Mouse (Mus musculus): Measurements from ENCODE around the gene Kif24. TPM values are rescaled to one million over a fixed set of nuclear protein-coding genes. Genes with fewer than 3 reads are reported as not detected.
"Not testable (repeated sequence)": the region's sequence is repeated elsewhere in the genome, so short reads cannot be mapped to it uniquely, and the experiment has no call there.

Gene Kif24
- polyA plus RNA-seq, 1 experiment from 2014 or later, result 3.0 TPM

- H3K4me1 ChIP-seq, result peaks cover 4% of the 10 kb centered on the region; the same call in 1 of the 2 replicates
- no peak overlapping the region for H3K27ac ChIP-seq
- ATAC-seq (replicated peaks), result no peak
- H3K4me3 ChIP-seq, result no peak overlapping the region
- H3K4me2 ChIP-seq, result no peak overlapping the region
- no peaks in the 10 kb centered on the region for H3K9me3 ChIP-seq
- H3K9ac ChIP-seq, result no peak overlapping the region
- 81% methylated on average over 8 of the region's 8 CpGs for WGBS
- no peaks in the 10 kb centered on the region; the same call in 1 of the 2 replicates for H3K36me3 ChIP-seq (replicated peaks)
- no peaks in the 10 kb centered on the region for H3K27me3 ChIP-seq (replicated peaks)
Observed at GRCm38 (mm10) chr4:41480254-41480653, 15.6 kb upstream of the Kif24 start.

- Histone ChIP-seq H3K36me3 (replicated peaks) (no peaks in the 10 kb centered on the region; the same call in 1 of the 2 replicates), H3K4me2 (no peak overlapping the region), H3K9ac (no peak overlapping the region), H3K27me3 (replicated peaks) (no peaks in the 10 kb centered on the region), H3K9me3 (no peaks in the 10 kb centered on the region), H3K27ac (no peak overlapping the region), H3K4me3 (no peak overlapping the region), H3K4me1 (peaks cover 4% of the 10 kb centered on the region; the same call in 1 of the 2 replicates)
- 85% methylated on average over 1 of the region's 1 CpGs for WGBS
- no peak for ATAC-seq (replicated peaks)
Observed at GRCm38 (mm10) chr4:41479456-41479804, 14.7 kb upstream of the Kif24 start.

GRCm38 (mm10) chr4:41478751-41479455 is 14.2 kb upstream of the Kif24 start:
- Histone ChIP-seq H3K27ac (no peak overlapping the region), H3K4me1 (peaks cover 4% of the 10 kb centered on the region; the same call in 1 of the 2 replicates), H3K9me3 (no peaks in the 10 kb centered on the region), H3K36me3 (replicated peaks) (no peaks in the 10 kb centered on the region; the same call in 1 of the 2 replicates), H3K4me3 (no peak overlapping the region), H3K9ac (no peak overlapping the region), H3K4me2 (no peak overlapping the region), H3K27me3 (replicated peaks) (no peaks in the 10 kb centered on the region)
- 69% methylated on average over 4 of the region's 4 CpGs for WGBS
- ATAC-seq (replicated peaks), result no peak

GRCm38 (mm10) chr4:41477648-41478160 is 13.0 kb upstream of the Kif24 start:
- Histone ChIP-seq H3K4me3 (no peak overlapping the region), H3K4me2 (no peak overlapping the region), H3K9me3 (no peaks in the 10 kb centered on the region), H3K27me3 (replicated peaks) (no peaks in the 10 kb centered on the region), H3K36me3 (replicated peaks) (no peaks in the 10 kb centered on the region; the same call in 1 of the 2 replicates), H3K27ac (no peak overlapping the region), H3K4me1 (peaks cover 4% of the 10 kb centered on the region; the same call in 1 of the 2 replicates), H3K9ac (no peak overlapping the region)
- 91% methylated on average over 9 of the region's 9 CpGs for WGBS
- ATAC-seq (replicated peaks), result no peak

- Histone ChIP-seq H3K36me3 (replicated peaks) (no peaks in the 10 kb centered on the region), H3K9ac (no peak overlapping the region), H3K4me1 (peaks cover 22% of the 10 kb centered on the region; the same call in 1 of the 2 replicates), H3K27ac (no peak overlapping the region), H3K27me3 (replicated peaks) (no peaks in the 10 kb centered on the region), H3K9me3 (no peaks in the 10 kb centered on the region), H3K4me2 (no peak overlapping the region), H3K4me3 (no peak overlapping the region)
- ATAC-seq (replicated peaks), result no peak
- 77% methylated on average over 1 of the region's 1 CpGs for WGBS
Observed at GRCm38 (mm10) chr4:41471384-41471689, 6.7 kb upstream of the Kif24 start.

GRCm38 (mm10) chr4:41470684-41471383 is 6.1 kb upstream of the Kif24 start:
- H3K27ac ChIP-seq, result no peak overlapping the region
- no peak overlapping the region for H3K4me2 ChIP-seq
- H3K4me3 ChIP-seq, result no peak overlapping the region
- WGBS, result 21% methylated on average over 5 of the region's 5 CpGs
- no peak overlapping the region for H3K9ac ChIP-seq
- peaks cover 22% of the 10 kb centered on the region; the same call in 1 of the 2 replicates for H3K4me1 ChIP-seq
- H3K36me3 ChIP-seq (replicated peaks), result no peaks in the 10 kb centered on the region
- ATAC-seq (replicated peaks), result peak; percentile 43
- no peaks in the 10 kb centered on the region for H3K9me3 ChIP-seq
- no peaks in the 10 kb centered on the region for H3K27me3 ChIP-seq (replicated peaks)

GRCm38 (mm10) chr4:41470051-41470683 is 5.5 kb upstream of the Kif24 start:
- no peak overlapping the region for H3K9ac ChIP-seq
- no peaks in the 10 kb centered on the region for H3K36me3 ChIP-seq (replicated peaks)
- ATAC-seq (replicated peaks), result no peak
- no peak overlapping the region for H3K4me3 ChIP-seq
- H3K9me3 ChIP-seq, result no peaks in the 10 kb centered on the region
- no peaks in the 10 kb centered on the region for H3K27me3 ChIP-seq (replicated peaks)
- H3K4me1 ChIP-seq, result peaks cover 22% of the 10 kb centered on the region; the same call in 1 of the 2 replicates
- H3K4me2 ChIP-seq, result no peak overlapping the region
- H3K27ac ChIP-seq, result no peak overlapping the region
- 50% methylated on average over 7 of the region's 7 CpGs for WGBS

- peaks cover 23% of the 10 kb centered on the region; the same call in 1 of the 2 replicates for H3K4me1 ChIP-seq
- no peaks in the 10 kb centered on the region for H3K27me3 ChIP-seq (replicated peaks)
- no peak overlapping the region for H3K9ac ChIP-seq
- H3K9me3 ChIP-seq, result no peaks in the 10 kb centered on the region
- no peaks in the 10 kb centered on the region for H3K36me3 ChIP-seq (replicated peaks)
- no peak overlapping the region for H3K27ac ChIP-seq
- H3K4me3 ChIP-seq, result no peak overlapping the region
- WGBS, result 76% methylated on average over 10 of the region's 10 CpGs
- H3K4me2 ChIP-seq, result no peak overlapping the region
- ATAC-seq (replicated peaks), result no peak
Observed at GRCm38 (mm10) chr4:41469199-41469598, 4.5 kb upstream of the Kif24 start.

GRCm38 (mm10) chr4:41468396-41469080 is 3.9 kb upstream of the Kif24 start:
- H3K27me3 ChIP-seq (replicated peaks), result no peaks in the 10 kb centered on the region
- H3K27ac ChIP-seq, result no peak overlapping the region
- H3K9me3 ChIP-seq, result no peaks in the 10 kb centered on the region
- no peak overlapping the region for H3K4me2 ChIP-seq
- no peak overlapping the region for H3K4me3 ChIP-seq
- H3K36me3 ChIP-seq (replicated peaks), result no peaks in the 10 kb centered on the region
- H3K4me1 ChIP-seq, result peaks cover 28% of the 10 kb centered on the region
- 54% methylated on average over 17 of the region's 17 CpGs for WGBS
- ATAC-seq (replicated peaks), result no peak
- H3K9ac ChIP-seq, result no peak overlapping the region

- WGBS, result 3% methylated on average over 17 of the region's 17 CpGs
- ATAC-seq (replicated peaks), result peak; percentile 27
- Histone ChIP-seq H3K27me3 (replicated peaks) (no peaks in the 10 kb centered on the region), H3K9ac (peak overlapping the region; percentile 77), H3K4me1 (peaks cover 21% of the 10 kb centered on the region), H3K4me3 (peak overlapping the region; percentile 69), H3K4me2 (peak overlapping the region; percentile 56), H3K9me3 (no peaks in the 10 kb centered on the region), H3K27ac (peak overlapping the region; percentile 83), H3K36me3 (replicated peaks) (no peaks in the 10 kb centered on the region)
Observed at GRCm38 (mm10) chr4:41465287-41465665, 589 bp upstream of the Kif24 start.

- not testable (repeated sequence) for H3K9me3 ChIP-seq; H3K4me1 ChIP-seq; H3K9ac ChIP-seq; ATAC-seq (replicated peaks); H3K27me3 ChIP-seq (replicated peaks); H3K36me3 ChIP-seq (replicated peaks); H3K27ac ChIP-seq; H3K4me3 ChIP-seq
- WGBS, result 87% methylated on average over 3 of the region's 3 CpGs
- H3K4me2 ChIP-seq, result peak overlapping the region; percentile 70; the same call in 1 of the 2 replicates
Observed at GRCm38 (mm10) chr4:41463051-41463738, 1.5 kb downstream of the Kif24 start.
